Mouse (Mus musculus) neural tube, embryonic 11.5 days (tissue): ENCODE measurements around the gene Tpo. TPM values are rescaled to one million over a fixed set of nuclear protein-coding genes. Genes with fewer than 3 reads are reported as not detected.

Source experiments
- ATAC-seq: fragments of 200-750 bp; cut with Nextera tagmentation; 2 replicates; pipeline ENCODE4 v1.8.0; 2017; ENCODE audit warnings: moderate number of reproducible peaks, mild to moderate bottlenecking, moderate TSS enrichment, moderate library complexity; ENCODE audit not compliant: insufficient read depth, low FRiP score, low TSS enrichment
- DNase-seq: peaks from one replicate; pipeline ENCODE4 v3.0.0-alpha.2; 2015; ENCODE audit warnings: low spot score
- H3K27ac ChIP-seq: fragments of 300-500 bp; sonication (generic); 2 replicates; pipeline ENCODE4 v1.5.1; 2014; ENCODE audit warnings: low read depth, mild to moderate bottlenecking, low read length
- H3K27me3 ChIP-seq: fragments of 300-500 bp; sonication (generic); 2 replicates; pipeline ENCODE4 v1.6.1; 2014; ENCODE audit warnings: mild to moderate bottlenecking, low read length, mixed read lengths; ENCODE audit not compliant: control insufficient read depth, insufficient read depth
- H3K36me3 ChIP-seq: fragments of 300-500 bp; sonication (generic); 2 replicates; pipeline ENCODE4 v1.6.1; 2014; ENCODE audit warnings: mild to moderate bottlenecking, low read length, moderate library complexity, mixed read lengths; ENCODE audit not compliant: control insufficient read depth, insufficient read depth
- H3K4me1 ChIP-seq: fragments of 300-500 bp; sonication (generic); 2 replicates; pipeline ENCODE4 v1.6.1; 2014; ENCODE audit warnings: low read length, mixed read lengths; ENCODE audit not compliant: control insufficient read depth, insufficient read depth
- H3K4me2 ChIP-seq: fragments of 300-500 bp; sonication (generic); 2 replicates; pipeline ENCODE4 v1.6.1; 2014; ENCODE audit warnings: low read depth, mild to moderate bottlenecking, moderate library complexity
- H3K4me3 ChIP-seq: fragments of 300-500 bp; sonication (generic); 2 replicates; pipeline ENCODE4 v1.5.1; 2014; ENCODE audit warnings: low read depth, low read length
- H3K9ac ChIP-seq: fragments of 300-500 bp; sonication (generic); 2 replicates; pipeline ENCODE4 v1.6.1; 2014; ENCODE audit warnings: mild to moderate bottlenecking, low read length
- H3K9me3 ChIP-seq: fragments of 300-500 bp; sonication (generic); 2 replicates; pipeline ENCODE4 v1.6.1; 2016; ENCODE audit warnings: low read length; ENCODE audit not compliant: control insufficient read depth
- WGBS: fragments of 180-500 bp; shearing (Covaris S2); extraction: QIAGEN DNeasy Blood & Tissue Kit; methylation state at CpG from one replicate; pipeline ENCODE4 v1.1.7; 2014; 5-methylcytosine and 5-hydroxymethylcytosine counted together
- polyA plus RNA-seq: library from polyadenylated mRNA; unstranded; fragments of >200 nt; fragmentation: Nextera tagmentation; extraction: Ambion mirVana; gene quantifications from 2 replicates; pipeline ENCODE4 v1.2.1, GENCODE M21; 2014

Tpo gene
- polyA plus RNA-seq, 1 experiment from 2014 or later: not detected

- no peak overlapping the region for H3K4me2 ChIP-seq
- DNase-seq: no peak
- 82% methylated on average over 14 of the region's 14 CpGs for WGBS
Observed at GRCm38 (mm10) chr12:30109646-30110605, 22.5 kb downstream of the Tpo start.

DNA sequence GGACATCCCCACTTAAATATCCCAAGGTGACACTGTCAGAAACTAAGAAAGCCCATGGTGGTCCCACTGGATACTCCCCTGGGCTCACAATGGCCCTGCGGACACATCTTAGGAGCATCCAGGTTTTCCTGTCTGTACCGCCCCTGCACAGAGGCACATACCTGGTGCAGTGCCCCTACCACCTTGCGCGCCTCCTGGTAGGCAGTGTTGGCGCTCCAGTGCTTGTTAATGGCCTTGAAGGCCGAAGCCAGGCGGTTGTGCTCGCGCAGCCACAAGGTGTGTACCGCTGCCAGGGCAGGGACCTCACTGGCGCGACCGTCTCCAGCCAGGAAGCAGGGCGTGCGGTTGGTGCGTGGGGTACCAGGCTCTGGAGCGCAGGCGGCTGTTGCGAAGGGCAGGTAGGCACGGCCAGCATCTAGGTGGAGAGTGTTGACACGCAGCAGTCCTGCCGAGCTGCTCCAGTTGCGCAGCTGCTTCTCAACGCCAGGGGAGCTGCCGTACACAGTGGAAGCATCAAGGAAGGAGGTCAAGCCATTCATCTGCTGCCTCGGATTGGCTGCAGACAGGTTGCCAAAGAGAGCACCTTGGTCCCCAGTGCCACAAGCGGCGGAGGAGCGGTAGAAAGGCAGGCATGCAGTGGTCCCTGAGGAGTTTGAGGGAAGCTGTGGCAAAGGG, 29.4 kb downstream of the Tpo start:
- no peaks in the 10 kb centered on the region for H3K36me3 ChIP-seq
- H3K4me3 ChIP-seq: no peak overlapping the region
- 43% methylated on average over 29 of the region's 29 CpGs for WGBS
- DNase-seq (no peak), ATAC-seq (no peak)
- H3K9me3 ChIP-seq: no peaks in the 10 kb centered on the region
- no peak overlapping the region for H3K4me2 ChIP-seq
- H3K9ac ChIP-seq: no peak overlapping the region
- H3K27me3 ChIP-seq: no peaks in the 10 kb centered on the region
- no peaks in the 10 kb centered on the region for H3K4me1 ChIP-seq
- H3K27ac ChIP-seq: no peak overlapping the region

More at GRCm38 (mm10) chr12:30109646-30110605, 22.5 kb downstream of the Tpo start:
- Histone ChIP-seq H3K27ac (no peak overlapping the region), H3K27me3 (no peaks in the 10 kb centered on the region), H3K4me3 (no peak overlapping the region), H3K4me1 (no peaks in the 10 kb centered on the region), H3K36me3 (no peaks in the 10 kb centered on the region), H3K9ac (no peak overlapping the region), H3K9me3 (no peaks in the 10 kb centered on the region)
- no peak for ATAC-seq

DNA sequence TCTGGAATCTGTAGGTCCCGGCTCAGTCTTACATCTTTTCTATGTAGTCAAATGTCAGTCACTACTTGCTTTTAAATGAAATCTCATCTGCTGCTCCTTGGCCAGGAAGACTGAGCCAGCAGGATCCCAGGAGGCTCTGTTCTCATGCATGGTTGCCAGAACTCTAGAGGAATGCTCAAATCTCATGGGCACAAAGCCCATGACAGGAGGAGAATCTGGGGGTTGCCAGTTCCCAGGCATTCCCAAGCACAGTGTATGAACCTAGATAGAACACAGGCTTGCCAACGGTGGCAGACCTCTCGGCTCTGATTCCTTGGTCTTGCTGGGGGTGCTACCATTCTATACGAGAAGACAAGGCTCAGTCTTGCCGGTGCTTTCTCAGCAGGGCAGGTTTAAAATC, 40.3 kb downstream of the Tpo start:
- H3K27me3 ChIP-seq: no peaks in the 10 kb centered on the region
- no peak overlapping the region for H3K4me3 ChIP-seq
- no peak for DNase-seq
- no peak for ATAC-seq
- H3K4me2 ChIP-seq: no peak overlapping the region
- H3K4me1 ChIP-seq: no peaks in the 10 kb centered on the region
- no peaks in the 10 kb centered on the region for H3K36me3 ChIP-seq
- no peak overlapping the region for H3K27ac ChIP-seq
- 92% methylated on average over 5 of the region's 5 CpGs for WGBS
- no peaks in the 10 kb centered on the region for H3K9me3 ChIP-seq
- H3K9ac ChIP-seq: no peak overlapping the region

DNA sequence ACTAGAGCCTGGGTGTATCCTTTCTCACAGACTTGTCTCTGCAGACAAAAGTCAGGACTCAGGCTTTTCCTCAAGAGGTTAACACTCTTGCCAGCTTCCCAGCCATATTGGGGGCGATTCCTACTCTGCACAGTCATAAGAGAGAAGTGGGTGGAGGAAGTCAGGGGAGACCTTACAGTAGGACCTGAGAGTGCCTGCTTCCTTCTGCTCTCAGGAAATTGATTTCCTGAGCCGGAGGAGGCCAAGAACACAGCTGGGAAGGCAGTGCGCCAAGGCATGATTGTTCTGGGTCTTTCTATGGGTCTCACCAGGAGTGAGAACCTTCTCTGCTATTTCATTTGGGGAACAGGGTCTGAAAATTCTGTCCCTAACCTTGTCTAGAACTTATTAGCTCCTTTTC, 48.5 kb downstream of the Tpo start:
- Histone ChIP-seq H3K27me3 (no peaks in the 10 kb centered on the region), H3K27ac (no peak overlapping the region), H3K4me1 (no peaks in the 10 kb centered on the region), H3K9me3 (no peaks in the 10 kb centered on the region), H3K36me3 (no peaks in the 10 kb centered on the region), H3K4me3 (no peak overlapping the region), H3K4me2 (no peak overlapping the region), H3K9ac (no peak overlapping the region)
- WGBS: 94% methylated on average over 3 of the region's 3 CpGs
- DNase-seq: no peak
- ATAC-seq: no peak

DNA sequence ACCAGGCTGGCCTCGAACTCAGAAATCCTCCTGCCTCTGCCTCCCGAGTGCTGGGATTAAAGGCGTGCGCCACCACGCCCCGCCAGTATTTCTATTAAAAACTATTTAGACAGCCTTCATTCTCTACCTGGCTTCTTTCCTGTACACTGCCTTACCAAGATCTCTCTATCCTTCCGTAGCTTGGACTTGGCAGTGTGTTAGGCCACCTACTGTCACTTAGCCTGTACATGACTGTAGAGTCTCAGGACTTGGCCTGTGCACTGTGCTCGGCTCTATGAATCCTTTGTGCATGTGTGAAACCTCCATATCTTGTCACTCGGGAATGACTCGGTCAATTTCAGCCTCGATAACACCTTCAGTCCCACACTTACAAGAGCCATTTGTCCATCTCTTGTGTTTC, 55.4 kb downstream of the Tpo start:
- Histone ChIP-seq H3K36me3 (no peaks in the 10 kb centered on the region), H3K9ac (no peak overlapping the region)
- DNase-seq: no peak

DNA sequence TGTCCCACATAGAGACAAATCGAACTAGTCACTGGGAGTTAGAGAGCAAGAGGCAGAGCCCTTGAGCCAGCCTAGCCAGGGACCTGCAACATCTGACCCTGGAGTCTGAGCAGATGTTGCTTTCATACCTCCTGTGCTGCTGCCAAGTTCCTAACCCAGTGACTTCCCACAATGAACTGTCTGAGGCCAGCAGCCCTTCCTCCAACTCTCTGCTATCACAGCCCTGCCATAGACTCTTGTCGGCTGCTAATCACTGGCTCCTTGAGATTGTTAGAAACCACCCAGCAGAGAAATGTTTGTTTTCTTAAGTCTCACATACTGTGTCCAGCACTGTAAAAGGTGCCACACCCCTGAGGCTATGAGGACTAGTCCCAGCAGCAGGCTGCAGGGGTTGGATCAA, 56.1 kb downstream of the Tpo start:
- Histone ChIP-seq H3K27ac (no peak overlapping the region), H3K4me2 (no peak overlapping the region), H3K4me3 (no peak overlapping the region), H3K27me3 (no peaks in the 10 kb centered on the region), H3K9me3 (no peaks in the 10 kb centered on the region), H3K4me1 (no peaks in the 10 kb centered on the region), H3K9ac (no peak overlapping the region), H3K36me3 (no peaks in the 10 kb centered on the region)
- WGBS: 65% methylated on average over 2 of the region's 2 CpGs
- no peak for DNase-seq
- ATAC-seq: no peak

More for the DNA sequence above, 55.4 kb downstream of the Tpo start:
- ATAC-seq: no peak
- Histone ChIP-seq H3K4me2 (no peak overlapping the region), H3K27me3 (no peaks in the 10 kb centered on the region), H3K4me1 (no peaks in the 10 kb centered on the region), H3K27ac (no peak overlapping the region), H3K4me3 (no peak overlapping the region), H3K9me3 (no peaks in the 10 kb centered on the region)
- 92% methylated on average over 10 of the region's 11 CpGs for WGBS

GRCm38 (mm10) chr12:30069321-30069720, 63.1 kb downstream of the Tpo start:
- Histone ChIP-seq H3K27ac (no peak overlapping the region), H3K4me2 (no peak overlapping the region), H3K27me3 (no peaks in the 10 kb centered on the region), H3K9ac (no peak overlapping the region), H3K9me3 (no peaks in the 10 kb centered on the region), H3K36me3 (no peaks in the 10 kb centered on the region), H3K4me3 (no peak overlapping the region), H3K4me1 (no peaks in the 10 kb centered on the region)
- WGBS: 62% methylated on average over 2 of the region's 2 CpGs
- ATAC-seq: no peak
- DNase-seq: no peak

GRCm38 (mm10) chr12:30067806-30068205, 64.6 kb downstream of the Tpo start:
- H3K4me2 ChIP-seq: no peak overlapping the region
- DNase-seq (no peak), ATAC-seq (no peak)
- no peak overlapping the region for H3K27ac ChIP-seq
- no peaks in the 10 kb centered on the region for H3K27me3 ChIP-seq
- H3K4me3 ChIP-seq: no peak overlapping the region
- no peaks in the 10 kb centered on the region for H3K36me3 ChIP-seq
- 88% methylated on average over 2 of the region's 2 CpGs for WGBS
- H3K9ac ChIP-seq: no peak overlapping the region
- H3K4me1 ChIP-seq: no peaks in the 10 kb centered on the region
- H3K9me3 ChIP-seq: no peaks in the 10 kb centered on the region

DNA sequence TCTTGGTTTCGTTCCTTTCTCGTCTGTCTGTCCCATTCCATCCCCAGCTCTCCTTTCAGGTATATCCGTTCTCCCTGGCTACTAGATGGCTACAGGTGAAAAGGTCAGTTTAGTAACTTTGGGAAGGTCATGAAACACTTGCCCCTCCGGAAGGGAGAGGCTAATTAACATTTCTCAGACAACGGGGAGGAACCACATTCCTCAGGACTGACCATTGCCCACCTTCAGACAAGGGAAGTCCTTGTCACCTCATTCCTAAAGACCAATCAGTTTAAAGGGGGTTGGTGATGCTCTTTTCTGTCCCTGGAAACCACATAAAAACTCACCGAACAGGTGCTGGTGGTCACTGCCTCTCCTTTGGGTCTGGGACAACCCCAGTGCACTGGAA, 70.3 kb downstream of the Tpo start:
- no peaks in the 10 kb centered on the region for H3K9me3 ChIP-seq
- ATAC-seq: no peak
- H3K36me3 ChIP-seq: no peaks in the 10 kb centered on the region
- no peak overlapping the region for H3K4me3 ChIP-seq
- DNase-seq: no peak
- no peak overlapping the region for H3K4me2 ChIP-seq
- H3K27ac ChIP-seq: no peak overlapping the region
- H3K9ac ChIP-seq: no peak overlapping the region
- no peaks in the 10 kb centered on the region for H3K27me3 ChIP-seq
- 41% methylated on average over 6 of the region's 6 CpGs for WGBS
- no peaks in the 10 kb centered on the region for H3K4me1 ChIP-seq
